Mouse (Mus musculus) G1E (cell line): Measurements from ENCODE around the gene Pip5k1a. TPM values are rescaled to one million over a fixed set of nuclear protein-coding genes. Genes with fewer than 3 reads are reported as not detected.
"Not testable (repeated sequence)": the region's sequence is repeated elsewhere in the genome, so short reads cannot be mapped to it uniquely, and the experiment has no call there.

Source experiments
- ATAC-seq: 2 replicates; pipeline ENCODE4 v1.8.0; 2016; ENCODE audit warnings: mild to moderate bottlenecking; ENCODE audit not compliant: insufficient number of reproducible peaks, poor library complexity, low FRiP score, severe bottlenecking; ENCODE audit errors: extremely low read depth
- DNase-seq: peaks from one replicate; pipeline ENCODE4 v3.0.0; 2012; ENCODE audit warnings: low spot score
- H3K27me3 ChIP-seq: 2 replicates; pipeline ENCODE4 v1.6.1; 2012; ENCODE audit warnings: mild to moderate bottlenecking, low read length, inconsistent platforms; ENCODE audit not compliant: insufficient read depth
- H3K36me3 ChIP-seq: replicated peaks from 2 replicates; pipeline ENCODE3; 2012; ENCODE audit warnings: mild to moderate bottlenecking, inconsistent platforms
- H3K4me1 ChIP-seq: 2 replicates; pipeline ENCODE4 v1.6.1; 2012; ENCODE audit warnings: low read depth, low read length, inconsistent platforms, mixed read lengths; ENCODE audit not compliant: insufficient read depth
- H3K4me3 ChIP-seq: 2 replicates; pipeline ENCODE4 v1.5.1; 2012; ENCODE audit warnings: low read depth, mild to moderate bottlenecking, inconsistent platforms, low read length, moderate library complexity, mixed read lengths
- H3K9me3 ChIP-seq: replicated peaks from 2 replicates; pipeline ENCODE4 v1.6.1; 2012; ENCODE audit warnings: inconsistent platforms
- CTCF ChIP-seq: IDR thresholded peaks from 2 replicates; pipeline ENCODE4 v1.5.1; 2012; ENCODE audit warnings: low read depth, low read length, inconsistent platforms, mixed read lengths
- GATA1 ChIP-seq: IDR thresholded peaks from 2 replicates; pipeline ENCODE4 v1.6.1; 2012; ENCODE audit warnings: borderline replicate concordance, low read length, inconsistent platforms, mixed read lengths
- GATA2 ChIP-seq: IDR thresholded peaks from 2 replicates; pipeline ENCODE4 v1.6.1; 2012; ENCODE audit warnings: low read depth, low read length, inconsistent platforms, borderline replicate concordance
- POLR2AphosphoS5 ChIP-seq: IDR thresholded peaks from 2 replicates; pipeline ENCODE4 v1.6.1; 2012; ENCODE audit warnings: low read depth, low read length, inconsistent platforms; ENCODE audit not compliant: insufficient replicate concordance
- TAL1 ChIP-seq: conservative IDR thresholded peaks from 2 replicates; pipeline ENCODE4 v1.6.1; 2012; ENCODE audit warnings: low read depth, low read length, inconsistent platforms, mixed read lengths
- polyA plus RNA-seq: library from polyadenylated mRNA; stranded (reverse); fragments of >175 nt; gene quantifications from 2 replicates; pipeline ENCODE4 v1.2.3, GENCODE M21; 2012
- total RNA-seq, 2 experiments: library from RNA; stranded (forward) in 1 of 2; stranded (reverse) in 1 of 2; fragments of 200-1000 nt in 1 of 2; fragments of >200 nt in 1 of 2; fragmentation: Nextera tagmentation in 1 of 2; gene quantifications; 2 replicates each; pipeline ENCODE4 v1.2.3; 2014 to 2017

Pip5k1a gene
- total and polyA plus RNA-seq, 3 experiments, result 30.0 to 67.6 (median 40.1) TPM

- peaks cover 2% of the 10 kb centered on the region; the same call in 1 of the 2 replicates for H3K27me3 ChIP-seq
- H3K9me3 ChIP-seq, result no peaks in the 10 kb centered on the region; the same call in 1 of the 2 replicates
- H3K36me3 ChIP-seq, result peaks cover 47% of the 10 kb centered on the region
- H3K4me3 ChIP-seq, result no peak overlapping the region
- ATAC-seq (no peak), DNase-seq (no peak)
- peaks cover 24% of the 10 kb centered on the region for H3K4me1 ChIP-seq
- no peak for TF ChIP-seq CTCF
- TF ChIP-seq GATA1, result no peak
- TF ChIP-seq POLR2AphosphoS5, result no peak
- no peak for TF ChIP-seq TAL1
- no peak for TF ChIP-seq GATA2
Observed at GRCm38 (mm10) chr3:95140795-95141194, 34.1 kb upstream of the Pip5k1a start.

DNA sequence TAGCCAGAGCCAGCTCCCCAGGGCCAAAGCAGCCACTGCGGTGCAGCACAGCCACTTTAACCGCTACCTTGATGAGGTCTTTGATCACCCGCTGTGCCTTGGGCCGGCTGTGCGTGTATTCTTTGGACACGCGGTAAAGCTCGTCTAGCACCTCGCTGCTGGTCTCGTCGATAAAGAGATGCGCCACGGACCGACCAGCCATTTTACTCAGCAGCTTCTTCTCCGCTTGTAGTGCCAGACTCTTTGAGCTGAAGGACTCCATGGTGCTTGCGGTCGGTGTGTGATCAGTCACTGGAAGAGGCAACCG lies 33.5 kb upstream of the Pip5k1a start:
- no peak for ATAC-seq
- no peak for DNase-seq
- Histone ChIP-seq H3K36me3 (peaks cover 49% of the 10 kb centered on the region), H3K4me1 (peaks cover 29% of the 10 kb centered on the region), H3K9me3 (no peaks in the 10 kb centered on the region; the same call in 1 of the 2 replicates), H3K27me3 (peaks cover 2% of the 10 kb centered on the region; the same call in 1 of the 2 replicates), H3K4me3 (peak overlapping the region; percentile 18; the same call in 1 of the 2 replicates)
- TF ChIP-seq POLR2AphosphoS5, result no peak
- no peak for TF ChIP-seq GATA2
- TF ChIP-seq TAL1, result no peak
- no peak for TF ChIP-seq CTCF

DNA sequence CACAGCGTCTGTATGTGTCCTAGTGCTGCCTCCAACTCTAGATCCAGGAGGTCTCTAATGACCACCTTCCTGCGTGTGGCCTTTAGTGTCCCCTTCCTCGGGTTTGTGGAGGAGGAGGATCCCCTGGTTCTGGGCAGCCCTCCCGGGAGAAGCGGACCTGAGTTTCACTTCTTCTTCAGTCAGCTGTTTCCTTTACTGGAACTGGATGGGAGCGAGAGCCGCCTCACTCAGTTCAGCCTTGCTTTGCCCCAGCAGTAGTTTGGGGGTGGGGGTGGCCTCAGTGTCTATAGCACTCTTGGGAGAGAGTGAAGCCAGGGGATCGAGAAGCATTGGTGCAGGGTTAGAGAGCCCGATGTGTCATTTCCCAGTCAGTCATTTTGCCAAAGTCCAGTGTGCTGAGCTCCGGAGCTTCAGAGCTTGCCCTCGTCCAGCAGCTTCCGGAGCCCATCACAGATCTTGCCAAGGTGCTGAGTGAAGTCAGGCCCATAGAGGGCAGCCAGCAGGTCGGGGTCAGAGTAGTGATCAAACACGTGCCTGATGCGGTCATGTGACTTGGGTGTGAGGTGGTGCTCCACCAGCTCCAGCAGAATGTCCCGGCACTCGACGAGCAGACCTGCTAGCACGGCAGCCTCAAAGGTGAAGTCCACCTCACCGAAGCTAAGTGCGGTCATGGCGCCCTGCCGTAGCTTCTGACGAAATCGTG lies 33.0 kb upstream of the Pip5k1a start:
- Histone ChIP-seq H3K27me3 (peaks cover 2% of the 10 kb centered on the region; the same call in 1 of the 2 replicates), H3K36me3 (peaks cover 49% of the 10 kb centered on the region), H3K4me3 (peak overlapping the region; percentile 18; the same call in 1 of the 2 replicates), H3K4me1 (peaks cover 34% of the 10 kb centered on the region), H3K9me3 (no peaks in the 10 kb centered on the region; the same call in 1 of the 2 replicates)
- DNase-seq, result no peak
- TF ChIP-seq GATA1, result no peak
- no peak for ATAC-seq

DNA sequence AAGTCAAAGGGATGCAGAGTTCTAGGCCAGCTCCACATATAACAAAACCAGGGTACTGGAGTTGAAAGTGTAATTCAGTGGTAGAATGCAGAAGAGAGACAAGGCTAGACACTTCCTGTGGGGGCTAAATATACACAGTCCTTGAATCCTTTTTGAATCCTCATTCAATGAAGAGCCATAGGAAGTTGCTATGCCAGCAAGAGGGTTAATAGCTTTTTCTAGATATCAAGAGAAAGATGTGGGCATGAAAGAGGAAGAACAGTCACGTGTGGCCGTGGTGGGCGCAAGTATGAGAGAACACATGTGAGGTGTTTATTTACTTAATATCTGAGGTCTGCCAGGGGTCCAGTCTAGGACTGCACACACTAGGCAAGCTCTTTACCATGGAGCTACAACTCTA lies 29.6 kb upstream of the Pip5k1a start:
- Histone ChIP-seq H3K36me3 (peaks cover 53% of the 10 kb centered on the region), H3K27me3 (no peaks in the 10 kb centered on the region), H3K4me1 (peaks cover 33% of the 10 kb centered on the region), H3K9me3 (no peaks in the 10 kb centered on the region; the same call in 1 of the 2 replicates), H3K4me3 (no peak overlapping the region)
- no peak for ATAC-seq
- no peak for DNase-seq
- TF ChIP-seq TAL1, result no peak
- TF ChIP-seq POLR2AphosphoS5, result no peak
- TF ChIP-seq GATA2, result no peak
- no peak for TF ChIP-seq GATA1
- no peak for TF ChIP-seq CTCF

DNA sequence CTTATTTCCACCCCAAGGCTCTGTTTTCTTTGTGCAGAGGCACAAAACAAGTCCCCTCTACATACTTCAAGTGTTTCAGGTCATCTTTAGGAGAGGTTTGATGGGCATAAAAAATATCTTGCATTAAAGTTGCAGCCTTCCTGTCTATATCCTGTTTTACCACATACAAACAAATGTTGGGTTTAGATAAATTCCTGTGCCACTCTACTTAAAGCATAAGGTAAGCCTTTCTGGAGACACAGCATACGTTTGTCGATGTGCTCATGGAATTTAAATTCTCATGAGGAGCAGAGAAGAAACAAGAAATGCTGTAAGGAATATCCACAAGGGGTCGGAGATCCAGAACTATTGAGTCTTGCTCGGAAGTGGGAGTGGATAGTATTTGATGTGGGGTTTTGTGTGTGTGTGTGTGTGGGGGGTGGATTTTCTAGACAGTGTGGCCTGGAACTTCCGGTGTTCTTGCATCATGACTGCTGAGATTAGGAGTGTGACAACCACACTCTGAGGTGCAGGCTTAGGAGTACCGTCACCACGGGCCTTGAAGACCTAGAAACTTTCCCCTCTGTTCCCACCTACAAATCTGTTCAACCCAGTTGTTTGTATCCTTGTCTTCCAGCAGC lies 28.8 kb upstream of the Pip5k1a start:
- TF ChIP-seq CTCF (no peak), TAL1 (no peak), POLR2AphosphoS5 (no peak), GATA1 (no peak), GATA2 (no peak)
- H3K36me3 ChIP-seq, result peaks cover 53% of the 10 kb centered on the region
- DNase-seq (no peak), ATAC-seq (no peak)
- H3K4me1 ChIP-seq, result peaks cover 33% of the 10 kb centered on the region
- peak overlapping the region; percentile 65; the same call in 1 of the 2 replicates for H3K4me3 ChIP-seq
- H3K27me3 ChIP-seq, result no peaks in the 10 kb centered on the region
- H3K9me3 ChIP-seq, result no peaks in the 10 kb centered on the region; the same call in 1 of the 2 replicates

- H3K4me1 ChIP-seq, result peaks cover 35% of the 10 kb centered on the region
- no peak for TF ChIP-seq TAL1
- no peak for TF ChIP-seq GATA1
- no peak for TF ChIP-seq POLR2AphosphoS5
- no peak for TF ChIP-seq CTCF
- TF ChIP-seq GATA2, result no peak
- H3K36me3 ChIP-seq, result peaks cover 52% of the 10 kb centered on the region
- ATAC-seq (peak; percentile 54), DNase-seq (peak; percentile 82)
- no peaks in the 10 kb centered on the region for H3K27me3 ChIP-seq
- H3K4me3 ChIP-seq, result peak overlapping the region; percentile 65
- no peaks in the 10 kb centered on the region; the same call in 1 of the 2 replicates for H3K9me3 ChIP-seq
Observed at GRCm38 (mm10) chr3:95135023-95135422, 28.3 kb upstream of the Pip5k1a start.

- Histone ChIP-seq H3K36me3 (peaks cover 53% of the 10 kb centered on the region), H3K4me1 (peaks cover 39% of the 10 kb centered on the region)
- ATAC-seq, H3K4me3 ChIP-seq, DNase-seq, H3K27me3 ChIP-seq, H3K9me3 ChIP-seq: not testable (repeated sequence)
Observed at GRCm38 (mm10) chr3:95134133-95134532, 27.4 kb upstream of the Pip5k1a start.
